In the genomic region with DNA sequence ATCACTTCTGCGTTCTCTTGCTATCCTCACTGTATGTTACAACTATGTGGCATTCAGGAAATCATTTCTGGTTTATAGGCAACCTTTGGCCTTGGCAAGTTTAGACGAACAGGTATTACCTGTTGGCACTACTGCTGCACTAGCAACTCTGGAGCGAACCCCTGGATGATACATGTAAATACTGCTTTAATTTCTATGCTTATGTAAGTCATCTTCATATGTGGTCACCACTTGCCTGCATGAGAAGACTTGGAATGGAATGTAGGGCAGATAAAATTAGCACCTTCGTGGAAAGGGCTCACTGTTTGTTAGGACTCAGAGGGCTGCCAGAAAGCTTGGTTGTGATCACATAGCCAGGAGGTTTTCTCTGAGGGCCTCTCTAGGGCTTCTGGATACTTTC, we compare ENCODE assay signal across 20 mouse cellular contexts.
DNase-seq lines count a peak whose midpoint lies in the region; ATAC-seq and TF ChIP-seq lines count a peak whose summit lies in the region.
"Had no signal": no experiment of that assay in that cellular context is flagged by ENCODE, and none has a peak within 500 bp of the region (broad histone marks: within the 10 kb centered on the region; RNA-seq: fewer than 3 reads in every experiment).

No protein-coding gene starts in this region.

- H3K4me2 ChIP-seq in heart, embryonic 12.5 days = no peak overlapping the region
- H3K4me2 ChIP-seq in midbrain, embryonic 13.5 days (replicated peaks) = no peak overlapping the region
- H3K4me2 ChIP-seq: heart, embryonic 13.5 days; hindbrain, embryonic 12.5 days; neural tube, embryonic 13.5 days had no signal

- no peak for TF ChIP-seq POLR2A in olfactory bulb, adult 2 months (IDR thresholded peaks at IDR 0.05; ENCODE audit: insufficient read depth, low read depth, low read length)

- H3K9ac ChIP-seq in heart, embryonic 12.5 days = no peak overlapping the region
- no peak overlapping the region for H3K9ac ChIP-seq in midbrain, embryonic 13.5 days (replicated peaks)
- H3K9ac ChIP-seq: heart, embryonic 13.5 days; hindbrain, embryonic 12.5 days; liver, postnatal 0 days; neural tube, embryonic 13.5 days had no signal

- TF ChIP-seq CTCF in olfactory bulb, adult 2 months (IDR thresholded peaks at IDR 0.05; ENCODE audit: insufficient read depth, low read depth, low read length) = no peak

- no peak overlapping the region for H3K4me3 ChIP-seq in heart, embryonic 12.5 days
- no peak overlapping the region for H3K4me3 ChIP-seq in olfactory bulb, adult 2 months (ENCODE audit: insufficient read depth, low read depth, low read length)
- no peak overlapping the region for H3K4me3 ChIP-seq in midbrain, embryonic 13.5 days (replicated peaks)
- no peak overlapping the region for H3K4me3 ChIP-seq in hindbrain, embryonic 10.5 days
- H3K4me3 ChIP-seq: forebrain, embryonic 10.5 days; heart, embryonic 13.5 days; hindbrain, embryonic 12.5 days; neural tube, embryonic 13.5 days had no signal

- ATAC-seq in frontal cortex, adult (ENCODE audit: low TSS enrichment) = peak; percentile 69
- ATAC-seq in heart, embryonic 12.5 days (ENCODE audit: insufficient number of reproducible peaks, low FRiP score) = no peak
- ATAC-seq in midbrain, embryonic 13.5 days = no peak
- ATAC-seq: inflammation-experienced regulatory T-cells, adult 6 months; liver, postnatal 0 days had no signal

- no peak overlapping the region for H3K27ac ChIP-seq in heart, embryonic 12.5 days (ENCODE audit: poor library complexity, severe bottlenecking)
- H3K27ac ChIP-seq in olfactory bulb, adult 2 months (ENCODE audit: insufficient read depth, low read depth, low read length) = 0 out of 2 replicates have a peak overlapping the region, but pooled peaks have one; percentile 6
- no peak overlapping the region for H3K27ac ChIP-seq in midbrain, embryonic 13.5 days
- no peak overlapping the region for H3K27ac ChIP-seq in hindbrain, embryonic 10.5 days
- H3K27ac ChIP-seq: forebrain, embryonic 10.5 days; heart, embryonic 13.5 days; hindbrain, embryonic 12.5 days; neural tube, embryonic 13.5 days had no signal

- DNase-seq in frontal cortex, postnatal 10 days (ENCODE audit: low spot score in 2 of 2) = no peak
- DNase-seq in heart, adult 9 months (ENCODE audit: low spot score in 2 of 2) = peak; percentile 8 to 29
- peak; percentile 45 to 62 for DNase-seq in cerebellum, postnatal 10 days
- no peak for DNase-seq in hindbrain, embryonic 10.5 days (ENCODE audit: low spot score)
- DNase-seq: adrenal gland, adult 2 months; kidney, adult 9 months; kidney, postnatal 36 days; liver; liver, postnatal 0 days; right cerebral cortex, postnatal 14 days had no signal

- no peaks in the 10 kb centered on the region for H3K27me3 ChIP-seq in heart, embryonic 12.5 days (replicated peaks)
- no peaks in the 10 kb centered on the region for H3K27me3 ChIP-seq in midbrain, embryonic 13.5 days
- H3K27me3 ChIP-seq in hindbrain, embryonic 10.5 days (ENCODE audit: insufficient read depth, poor library complexity, severe bottlenecking) = no peaks in the 10 kb centered on the region
- H3K27me3 ChIP-seq: CH12.LX; heart, embryonic 13.5 days; hindbrain, embryonic 12.5 days; neural tube, embryonic 13.5 days had no signal

- WGBS in heart, embryonic 12.5 days = 67% methylated on average over 4 of the region's 4 CpGs
- 66% methylated on average over 4 of the region's 4 CpGs for WGBS in olfactory bulb, adult 2 months
- WGBS in midbrain, embryonic 13.5 days = 92% methylated on average over 4 of the region's 4 CpGs
- 89% methylated on average over 4 of the region's 4 CpGs for WGBS in hindbrain, embryonic 10.5 days

- peaks cover 10% of the 10 kb centered on the region for H3K4me1 ChIP-seq in heart, embryonic 12.5 days (replicated peaks)
- H3K4me1 ChIP-seq in olfactory bulb, adult 2 months (ENCODE audit: control insufficient read depth, insufficient read depth, low read length) = peaks cover 4% of the 10 kb centered on the region; the same call in 1 of the 2 replicates
- H3K4me1 ChIP-seq in midbrain, embryonic 13.5 days (replicated peaks) = peaks cover 10% of the 10 kb centered on the region; the same call in 1 of the 2 replicates
- H3K4me1 ChIP-seq in hindbrain, embryonic 10.5 days (replicated peaks) = no peaks in the 10 kb centered on the region
- H3K4me1 ChIP-seq: hindbrain, embryonic 12.5 days; neural tube, embryonic 13.5 days had no signal

- no peaks in the 10 kb centered on the region for H3K36me3 ChIP-seq in heart, embryonic 12.5 days
- H3K36me3 ChIP-seq in midbrain, embryonic 13.5 days = no peaks in the 10 kb centered on the region
- H3K36me3 ChIP-seq in hindbrain, embryonic 10.5 days = no peaks in the 10 kb centered on the region
- H3K36me3 ChIP-seq: forebrain, embryonic 10.5 days; heart, embryonic 13.5 days; hindbrain, embryonic 12.5 days; neural tube, embryonic 13.5 days had no signal

- no peaks in the 10 kb centered on the region for H3K9me3 ChIP-seq in heart, embryonic 12.5 days (replicated peaks)
- no peaks in the 10 kb centered on the region for H3K9me3 ChIP-seq in midbrain, embryonic 13.5 days
- H3K9me3 ChIP-seq in hindbrain, embryonic 10.5 days = no peaks in the 10 kb centered on the region
- H3K9me3 ChIP-seq: forebrain, embryonic 10.5 days; heart, embryonic 13.5 days; hindbrain, embryonic 12.5 days; neural tube, embryonic 13.5 days had no signal

Comparison
In these comparisons a context has a peak if more than half of its experiments do, and no peak if none do; other contexts are left out.
1. DNase-seq: peak in heart, adult 9 months (2 of 2) and cerebellum, postnatal 10 days (2 of 2); none in frontal cortex, postnatal 10 days (0 of 2) and hindbrain, embryonic 10.5 days (single experiment).